Mouse (Mus musculus) G1E (cell line): Measurements from ENCODE around the gene Cdca7l.

Experiments
- CTCF ChIP-seq: IDR thresholded peaks from 2 replicates; pipeline ENCODE4 v1.5.1; 2012; ENCODE audit warnings: low read depth, low read length, inconsistent platforms, mixed read lengths
- GATA1 ChIP-seq: IDR thresholded peaks from 2 replicates; pipeline ENCODE4 v1.6.1; 2012; ENCODE audit warnings: borderline replicate concordance, low read length, inconsistent platforms, mixed read lengths
- GATA2 ChIP-seq: IDR thresholded peaks from 2 replicates; pipeline ENCODE4 v1.6.1; 2012; ENCODE audit warnings: low read depth, low read length, inconsistent platforms, borderline replicate concordance
- POLR2AphosphoS5 ChIP-seq: IDR thresholded peaks from 2 replicates; pipeline ENCODE4 v1.6.1; 2012; ENCODE audit warnings: low read depth, low read length, inconsistent platforms; ENCODE audit not compliant: insufficient replicate concordance
- TAL1 ChIP-seq: conservative IDR thresholded peaks from 2 replicates; pipeline ENCODE4 v1.6.1; 2012; ENCODE audit warnings: low read depth, low read length, inconsistent platforms, mixed read lengths

DNA sequence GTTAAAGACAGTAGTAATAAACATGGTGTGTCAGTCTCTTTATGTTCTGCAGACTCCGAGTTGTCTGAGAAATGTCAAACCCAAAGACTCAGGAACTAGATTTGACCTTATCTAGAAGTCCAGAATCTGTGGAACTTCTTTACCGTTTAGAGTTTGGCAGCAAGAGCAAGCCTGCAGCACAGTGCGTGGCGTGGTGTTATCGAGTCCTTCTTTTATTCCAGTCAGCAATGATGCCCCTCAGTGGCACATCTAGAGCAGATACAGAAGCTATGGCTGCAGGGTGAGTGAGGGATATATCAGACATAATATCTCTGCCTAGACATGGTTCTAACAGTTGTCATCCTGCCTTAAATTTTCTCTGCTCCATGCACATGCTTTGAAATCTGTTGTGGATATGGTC lies 58.6 kb downstream of the Cdca7l start:
- no peak for TF ChIP-seq CTCF
- no peak for TF ChIP-seq GATA1
- TF ChIP-seq GATA2 = no peak
- no peak for TF ChIP-seq TAL1
- TF ChIP-seq POLR2AphosphoS5 = no peak
